Mouse (Mus musculus): ENCODE measurements around the gene Kif1c. TPM values are rescaled to one million over a fixed set of nuclear protein-coding genes. Genes with fewer than 3 reads are reported as not detected.

Gene Kif1c
- polyA plus RNA-seq, 1 experiment from 2014 or later: 1.5 TPM

Small RNA genes within 50 kb of the gene (microRNA-seq; reads per million reads assigned to microRNA genes)
- gene Gm22760 (not detected), gene Mir6925 (not detected)

Other genes starting within 250 kb of the Kif1c start
- gene Med11, start 248.6 kb upstream of the Kif1c start, polyA plus RNA-seq (2015; fragmentation: Nextera tagmentation; extraction: Ambion mirVana): 39.8 and 46.0 TPM in 2 replicates
- gene Zmynd15, start 241.1 kb upstream of the Kif1c start, polyA plus RNA-seq (2015; fragmentation: Nextera tagmentation; extraction: Ambion mirVana): 0.46 and 0.90 TPM in 2 replicates
- gene Cxcl16, start 240.6 kb upstream of the Kif1c start, polyA plus RNA-seq (2015; fragmentation: Nextera tagmentation; extraction: Ambion mirVana): 1.7 and 2.0 TPM in 2 replicates
- 0.66 and 3.4 TPM in 2 replicates for gene Tm4sf5, start 195.3 kb upstream of the Kif1c start, polyA plus RNA-seq (2015; fragmentation: Nextera tagmentation; extraction: Ambion mirVana)
- not detected in 2 replicates for gene Vmo1, start 185.9 kb upstream of the Kif1c start, polyA plus RNA-seq (2015; fragmentation: Nextera tagmentation; extraction: Ambion mirVana)
- 0.18 TPM in 1 of 2 replicates, not detected in the other for gene Gltpd2, start 181.4 kb upstream of the Kif1c start, polyA plus RNA-seq (2015; fragmentation: Nextera tagmentation; extraction: Ambion mirVana)
- gene Psmb6, start 175.2 kb upstream of the Kif1c start, polyA plus RNA-seq (2015; fragmentation: Nextera tagmentation; extraction: Ambion mirVana): 713 and 749 TPM in 2 replicates
- gene Gm40193, start 167.6 kb upstream of the Kif1c start, polyA plus RNA-seq (2015; fragmentation: Nextera tagmentation; extraction: Ambion mirVana): not detected in 2 replicates
- gene Pld2, start 160.5 kb upstream of the Kif1c start, polyA plus RNA-seq (2015; fragmentation: Nextera tagmentation; extraction: Ambion mirVana): 8.8 and 9.0 TPM in 2 replicates
- 13.8 and 17.5 TPM in 2 replicates for gene Mink1, start 137.7 kb upstream of the Kif1c start, polyA plus RNA-seq (2015; fragmentation: Nextera tagmentation; extraction: Ambion mirVana)
- not detected in 2 replicates for gene 4930544D05Rik, start 84.7 kb upstream of the Kif1c start, polyA plus RNA-seq (2015; fragmentation: Nextera tagmentation; extraction: Ambion mirVana)
- 0.39 TPM in 1 of 2 replicates, not detected in the other for gene Chrne, start 81.3 kb upstream of the Kif1c start, polyA plus RNA-seq (2015; fragmentation: Nextera tagmentation; extraction: Ambion mirVana)
- gene Gp1ba, start 61.4 kb upstream of the Kif1c start, polyA plus RNA-seq (2015; fragmentation: Nextera tagmentation; extraction: Ambion mirVana): 0.15 and 0.17 TPM in 2 replicates
- 133 and 135 TPM in 2 replicates for gene Rnf167, start 53.3 kb upstream of the Kif1c start, polyA plus RNA-seq (2015; fragmentation: Nextera tagmentation; extraction: Ambion mirVana)
- gene Slc25a11, start 53.1 kb upstream of the Kif1c start, polyA plus RNA-seq (2015; fragmentation: Nextera tagmentation; extraction: Ambion mirVana): 159 and 174 TPM in 2 replicates
- 642 and 656 TPM in 2 replicates for gene Pfn1, start 45.9 kb upstream of the Kif1c start, polyA plus RNA-seq (2015; fragmentation: Nextera tagmentation; extraction: Ambion mirVana)
- 6.5 and 8.2 TPM in 2 replicates for gene Eno3, start 43.3 kb upstream of the Kif1c start, polyA plus RNA-seq (2015; fragmentation: Nextera tagmentation; extraction: Ambion mirVana)
- 119 and 146 TPM in 2 replicates for gene Spag7, start 31.1 kb upstream of the Kif1c start, polyA plus RNA-seq (2015; fragmentation: Nextera tagmentation; extraction: Ambion mirVana)
- gene Camta2, start 12.4 kb upstream of the Kif1c start, polyA plus RNA-seq (2015; fragmentation: Nextera tagmentation; extraction: Ambion mirVana): 17.2 and 21.3 TPM in 2 replicates
- gene Inca1, start 393 bp upstream of the Kif1c start, polyA plus RNA-seq (2015; fragmentation: Nextera tagmentation; extraction: Ambion mirVana): 0.61 and 1.3 TPM in 2 replicates
- 18.2 and 18.9 TPM in 2 replicates for gene Zfp3, start 63.7 kb downstream of the Kif1c start, polyA plus RNA-seq (2015; fragmentation: Nextera tagmentation; extraction: Ambion mirVana)
- gene Scimp, start 112.0 kb downstream of the Kif1c start, polyA plus RNA-seq (2015; fragmentation: Nextera tagmentation; extraction: Ambion mirVana): not detected in 2 replicates
- 77.9 and 82.8 TPM in 2 replicates for gene Rabep1, start 144.2 kb downstream of the Kif1c start, polyA plus RNA-seq (2015; fragmentation: Nextera tagmentation; extraction: Ambion mirVana)